Mouse (Mus musculus) liver, adult 2 months (tissue): ENCODE measurements around the gene Isl2. TPM values are rescaled to one million over a fixed set of nuclear protein-coding genes. Genes with fewer than 3 reads are reported as not detected.

Experiments
- DNase-seq: peaks from one replicate; pipeline ENCODE4 v3.0.0-alpha.2; 2011; ENCODE audit warnings: low read depth, low spot score; ENCODE audit errors: extremely low read depth
- H3K27ac ChIP-seq: fragments of 200-500 bp; replicated peaks from 2 replicates; pipeline ENCODE4 v1.5.1; 2012; ENCODE audit warnings: low read depth, mild to moderate bottlenecking, control low read depth, inconsistent platforms, low read length; ENCODE audit not compliant: insufficient read depth
- H3K27me3 ChIP-seq: fragments of 200-500 bp; 2 replicates; pipeline ENCODE4 v1.6.1; 2012; ENCODE audit warnings: mild to moderate bottlenecking, moderate library complexity, low read length, inconsistent platforms; ENCODE audit not compliant: control insufficient read depth, insufficient read depth
- H3K36me3 ChIP-seq: fragments of 200-500 bp; 2 replicates; pipeline ENCODE4 v1.6.1; 2012; ENCODE audit warnings: low read length, inconsistent platforms; ENCODE audit not compliant: control insufficient read depth, insufficient read depth
- H3K4me1 ChIP-seq: fragments of 200-500 bp; 2 replicates; pipeline ENCODE4 v1.6.1; 2011; ENCODE audit warnings: low read length; ENCODE audit not compliant: control insufficient read depth, insufficient read depth
- H3K4me3 ChIP-seq: fragments of 200-500 bp; 2 replicates; pipeline ENCODE4 v1.5.1; 2011; ENCODE audit warnings: low read depth, mild to moderate bottlenecking, control low read depth, low read length, moderate library complexity; ENCODE audit not compliant: insufficient read depth
- H3K79me2 ChIP-seq: fragments of 200-500 bp; 2 replicates; pipeline ENCODE4 v1.6.1; 2012; ENCODE audit warnings: inconsistent platforms, mild to moderate bottlenecking, low read length, moderate library complexity; ENCODE audit not compliant: control insufficient read depth, insufficient read depth
- H3K9ac ChIP-seq: fragments of 200-500 bp; 2 replicates; pipeline ENCODE4 v1.6.1; 2012; ENCODE audit warnings: low read depth, mild to moderate bottlenecking, control low read depth, inconsistent platforms, low read length
- CTCF ChIP-seq: fragments of 200-500 bp; IDR thresholded peaks from 2 replicates; pipeline ENCODE4 v1.5.1; 2011; ENCODE audit warnings: low read depth, low read length, control low read depth
- POLR2A ChIP-seq: fragments of 200-500 bp; IDR thresholded peaks from 2 replicates; pipeline ENCODE4 v1.6.1; 2011; ENCODE audit warnings: low read length, control low read depth; ENCODE audit not compliant: insufficient read depth; ENCODE audit errors: extremely low read depth
- WGBS: fragments of 180-500 bp; shearing (Covaris S2); methylation state at CpG from one replicate; pipeline ENCODE4 v1.1.7; 2018; 5-methylcytosine and 5-hydroxymethylcytosine counted together
- polyA plus RNA-seq: library from polyadenylated mRNA; depleted of rRNA; stranded (reverse); fragments of >200 nt; gene quantifications from 2 replicates; pipeline ENCODE4 v1.2.3, GENCODE M21; 2012
- total RNA-seq: library from RNA; depleted of rRNA; stranded (reverse); fragments of >200 nt; gene quantifications from 2 replicates; pipeline ENCODE4 v1.2.3, GENCODE M21; 2014

Gene Isl2
- total and polyA plus RNA-seq, 2 experiments, result not detected

GRCm38 (mm10) chr9:55540888-55541287 is 2.4 kb downstream of the Isl2 start:
- Histone ChIP-seq H3K79me2 (no peaks in the 10 kb centered on the region), H3K9ac (no peak overlapping the region), H3K27ac (no peak overlapping the region), H3K4me1 (peaks cover 4% of the 10 kb centered on the region), H3K4me3 (peak overlapping the region; percentile 43; the same call in 1 of the 2 replicates), H3K36me3 (no peaks in the 10 kb centered on the region), H3K27me3 (peaks cover 62% of the 10 kb centered on the region)
- no peak for TF ChIP-seq POLR2A
- TF ChIP-seq CTCF, result no peak
- 3% methylated on average over 28 of the region's 28 CpGs for WGBS
- DNase-seq, result no peak

GRCm38 (mm10) chr9:55541681-55542365 is 3.4 kb downstream of the Isl2 start:
- no peaks in the 10 kb centered on the region for H3K36me3 ChIP-seq
- H3K4me3 ChIP-seq, result peak overlapping the region; percentile 6; the same call in 1 of the 2 replicates
- no peak for DNase-seq
- 3% methylated on average over 59 of the region's 59 CpGs for WGBS
- H3K9ac ChIP-seq, result no peak overlapping the region
- no peak for TF ChIP-seq POLR2A
- TF ChIP-seq CTCF, result no peak
- peaks cover 4% of the 10 kb centered on the region for H3K4me1 ChIP-seq
- H3K27me3 ChIP-seq, result peaks cover 69% of the 10 kb centered on the region
- no peak overlapping the region for H3K27ac ChIP-seq
- no peaks in the 10 kb centered on the region for H3K79me2 ChIP-seq

- Histone ChIP-seq H3K4me1 (peaks cover 4% of the 10 kb centered on the region), H3K36me3 (no peaks in the 10 kb centered on the region), H3K27ac (no peak overlapping the region), H3K27me3 (peaks cover 69% of the 10 kb centered on the region), H3K9ac (no peak overlapping the region), H3K79me2 (no peaks in the 10 kb centered on the region), H3K4me3 (no peak overlapping the region; the same call in 1 of the 2 replicates)
- no peak for DNase-seq
- TF ChIP-seq CTCF, result no peak
- no peak for TF ChIP-seq POLR2A
- 7% methylated on average over 59 of the region's 59 CpGs for WGBS
These were observed 4.2 kb downstream of the Isl2 start for GRCm38 (mm10) chr9:55542366-55543325.

- no peak overlapping the region for H3K9ac ChIP-seq
- no peaks in the 10 kb centered on the region for H3K79me2 ChIP-seq
- H3K4me1 ChIP-seq, result peaks cover 4% of the 10 kb centered on the region
- peaks cover 69% of the 10 kb centered on the region for H3K27me3 ChIP-seq
- no peak overlapping the region for H3K27ac ChIP-seq
- WGBS, result 34% methylated on average over 8 of the region's 8 CpGs
- TF ChIP-seq CTCF (no peak), POLR2A (no peak)
- no peaks in the 10 kb centered on the region for H3K36me3 ChIP-seq
- no peak for DNase-seq
- H3K4me3 ChIP-seq, result no peak overlapping the region
These were observed 4.8 kb downstream of the Isl2 start for GRCm38 (mm10) chr9:55543336-55543702.

GRCm38 (mm10) chr9:55543703-55544401 is 5.4 kb downstream of the Isl2 start:
- DNase-seq, result peak; percentile 34
- H3K27ac ChIP-seq, result no peak overlapping the region
- 6% methylated on average over 46 of the region's 46 CpGs for WGBS
- H3K4me1 ChIP-seq, result peaks cover 4% of the 10 kb centered on the region
- no peak overlapping the region for H3K9ac ChIP-seq
- no peaks in the 10 kb centered on the region for H3K36me3 ChIP-seq
- no peak for TF ChIP-seq POLR2A
- no peak for TF ChIP-seq CTCF
- H3K27me3 ChIP-seq, result peaks cover 64% of the 10 kb centered on the region
- H3K79me2 ChIP-seq, result no peaks in the 10 kb centered on the region
- no peak overlapping the region for H3K4me3 ChIP-seq
